Mouse (Mus musculus) cortical plate, adult 2 months (tissue): ENCODE results near the gene Spink4. TPM values are rescaled to one million over a fixed set of nuclear protein-coding genes. Genes with fewer than 3 reads are reported as not detected.

Source experiments
- H3K27ac ChIP-seq: fragments of 200-500 bp; 2 replicates; pipeline ENCODE4 v1.5.1; 2012; ENCODE audit warnings: low read length, control low read depth, inconsistent platforms; ENCODE audit not compliant: insufficient read depth
- H3K4me1 ChIP-seq: fragments of 200-500 bp; 2 replicates; pipeline ENCODE4 v1.6.1; 2011; ENCODE audit warnings: low read length; ENCODE audit not compliant: control insufficient read depth, insufficient read depth
- H3K4me3 ChIP-seq: fragments of 200-500 bp; 2 replicates; pipeline ENCODE4 v1.5.1; 2011; ENCODE audit warnings: mild to moderate bottlenecking, low read length, control low read depth; ENCODE audit not compliant: insufficient read depth
- CTCF ChIP-seq: fragments of 200-500 bp; IDR thresholded peaks from 2 replicates; pipeline ENCODE4 v1.5.1; 2011; ENCODE audit warnings: mild to moderate bottlenecking, control low read depth, low read length; ENCODE audit not compliant: insufficient read depth; ENCODE audit errors: extremely low read depth
- POLR2A ChIP-seq: fragments of 200-500 bp; IDR thresholded peaks from 2 replicates; pipeline ENCODE4 v1.6.1; 2011; ENCODE audit warnings: mild to moderate bottlenecking, low read length, control low read depth; ENCODE audit not compliant: insufficient read depth; ENCODE audit errors: extremely low read depth
- polyA plus RNA-seq: library from polyadenylated mRNA; depleted of rRNA; stranded (reverse); fragments of >200 nt; gene quantifications from 2 replicates; pipeline ENCODE4 v1.2.3, GENCODE M21; 2012

The Spink4 gene
- polyA plus RNA-seq, 1 experiment = 0.73 TPM

GRCm38 (mm10) chr4:40884282-40885165 lies 35.3 kb upstream of the Spink4 start:
- Histone ChIP-seq H3K4me3 (no peak overlapping the region), H3K4me1 (peaks cover 2% of the 10 kb centered on the region; the same call in 1 of the 2 replicates), H3K27ac (no peak overlapping the region)
- TF ChIP-seq POLR2A = no peak
- no peak for TF ChIP-seq CTCF

GRCm38 (mm10) chr4:40885166-40885525 lies 34.7 kb upstream of the Spink4 start:
- Histone ChIP-seq H3K4me3 (no peak overlapping the region), H3K4me1 (peaks cover 5% of the 10 kb centered on the region), H3K27ac (no peak overlapping the region)
- TF ChIP-seq POLR2A (no peak), CTCF (no peak)

- no peak for TF ChIP-seq POLR2A
- no peak for TF ChIP-seq CTCF
- H3K27ac ChIP-seq = no peak overlapping the region
- peaks cover 6% of the 10 kb centered on the region for H3K4me1 ChIP-seq
- no peak overlapping the region for H3K4me3 ChIP-seq
Measured at GRCm38 (mm10) chr4:40885883-40886282, 34.0 kb upstream of the Spink4 start.

- Histone ChIP-seq H3K4me3 (no peak overlapping the region), H3K4me1 (peaks cover 6% of the 10 kb centered on the region), H3K27ac (no peak overlapping the region)
- no peak for TF ChIP-seq POLR2A
- TF ChIP-seq CTCF = no peak
Measured at GRCm38 (mm10) chr4:40888839-40889238, 31.0 kb upstream of the Spink4 start.

GRCm38 (mm10) chr4:40889252-40889651 lies 30.6 kb upstream of the Spink4 start:
- TF ChIP-seq POLR2A = no peak
- TF ChIP-seq CTCF = no peak
- peaks cover 5% of the 10 kb centered on the region for H3K4me1 ChIP-seq
- H3K4me3 ChIP-seq = no peak overlapping the region
- no peak overlapping the region for H3K27ac ChIP-seq

GRCm38 (mm10) chr4:40889983-40890382 lies 29.9 kb upstream of the Spink4 start:
- no peak overlapping the region for H3K4me3 ChIP-seq
- H3K4me1 ChIP-seq = peaks cover 5% of the 10 kb centered on the region
- no peak overlapping the region for H3K27ac ChIP-seq
- TF ChIP-seq POLR2A = no peak
- TF ChIP-seq CTCF = no peak

- peaks cover 5% of the 10 kb centered on the region for H3K4me1 ChIP-seq
- TF ChIP-seq CTCF = no peak
- TF ChIP-seq POLR2A = no peak
- no peak overlapping the region for H3K27ac ChIP-seq
- H3K4me3 ChIP-seq = no peak overlapping the region
Measured at GRCm38 (mm10) chr4:40891206-40891605, 28.6 kb upstream of the Spink4 start.

- Histone ChIP-seq H3K4me1 (peaks cover 1% of the 10 kb centered on the region), H3K4me3 (no peak overlapping the region), H3K27ac (no peak overlapping the region)
- no peak for TF ChIP-seq POLR2A
- TF ChIP-seq CTCF = no peak
Measured at GRCm38 (mm10) chr4:40895118-40895517, 24.7 kb upstream of the Spink4 start.

- TF ChIP-seq CTCF (no peak), POLR2A (no peak)
- Histone ChIP-seq H3K4me3 (no peak overlapping the region), H3K4me1 (no peaks in the 10 kb centered on the region), H3K27ac (no peak overlapping the region)
Measured at GRCm38 (mm10) chr4:40895646-40896045, 24.2 kb upstream of the Spink4 start.

GRCm38 (mm10) chr4:40898476-40899044 lies 21.3 kb upstream of the Spink4 start:
- no peak for TF ChIP-seq POLR2A
- no peak for TF ChIP-seq CTCF
- no peak overlapping the region for H3K4me3 ChIP-seq
- H3K4me1 ChIP-seq = no peaks in the 10 kb centered on the region
- H3K27ac ChIP-seq = no peak overlapping the region
